Mouse (Mus musculus): ENCODE data around the gene Csn1s1. TPM values are rescaled to one million over a fixed set of nuclear protein-coding genes. Genes with fewer than 3 reads are reported as not detected.

Gene Csn1s1
- polyA plus RNA-seq (2017; shearing (Covaris generic)) = 1 to 10 TPM in 1 of 2 experiments, not detected in 1; 1.8 TPM

GRCm38 (mm10) chr5:87665908-87666307 lies at the start of gene Csn1s1:
Gene Csn1s1, plus strand, starts transcription at chr5:87666208.

GRCm38 (mm10) chr5:87699530-87699929 lies 33.5 kb downstream of the Csn1s1 start, which contains the start of gene Csn2:
Gene Csn2, minus strand, starts transcription at chr5:87699630.

Other genes with a start within 250 kb of the Csn1s1 start
- not detected for gene Ugt2b38, start 242.0 kb upstream of the Csn1s1 start, polyA plus RNA-seq (2017; shearing (Covaris generic))
- gene Ugt2a2, start 183.9 kb upstream of the Csn1s1 start, polyA plus RNA-seq (2017; shearing (Covaris generic)) = not detected
- not detected for gene Gm43638, start 179.4 kb upstream of the Csn1s1 start, polyA plus RNA-seq (2017; shearing (Covaris generic))
- gene Ugt2a1, start 175.3 kb upstream of the Csn1s1 start, polyA plus RNA-seq (2017; shearing (Covaris generic)) = not detected
- gene Sult1b1, start 128.0 kb upstream of the Csn1s1 start, polyA plus RNA-seq (2017; shearing (Covaris generic)) = under 1 TPM in 1 of 2 experiments, not detected in 1; 0.10 TPM
- under 1 TPM; 0.06 to 0.42 TPM for gene Sult1d1, start 97.2 kb upstream of the Csn1s1 start, polyA plus RNA-seq (2017; shearing (Covaris generic))
- gene Sult1e1, start 74.6 kb upstream of the Csn1s1 start, polyA plus RNA-seq (2017; shearing (Covaris generic)) = under 1 TPM in 1 of 2 experiments, not detected in 1; 0.31 TPM
- not detected for gene Csn2, start 33.4 kb downstream of the Csn1s1 start, polyA plus RNA-seq (2017; shearing (Covaris generic))
- not detected for gene Csn1s2a, start 108.4 kb downstream of the Csn1s1 start, polyA plus RNA-seq (2017; shearing (Covaris generic))
- under 1 TPM; 0.75 to 0.91 TPM for gene Csn1s2b, start 141.9 kb downstream of the Csn1s1 start, polyA plus RNA-seq (2017; shearing (Covaris generic))
- under 1 TPM in 1 of 2 experiments, not detected in 1; 0.50 TPM for gene Prr27, start 159.5 kb downstream of the Csn1s1 start, polyA plus RNA-seq (2017; shearing (Covaris generic))
- not detected for gene Odam, start 218.8 kb downstream of the Csn1s1 start, polyA plus RNA-seq (2017; shearing (Covaris generic))

Measured in inflammation-experienced regulatory T-cells (primary cell).